Mouse (Mus musculus): ENCODE data around the gene Gm49776. TPM values are rescaled to one million over a fixed set of nuclear protein-coding genes. Genes with fewer than 3 reads are reported as not detected.

The Gm49776 gene
- not detected for polyA plus RNA-seq (2015; fragmentation: Illumina TruSeq; extraction: RNeasy Lipid Tissue Mini Kit (QIAGEN cat#74804); ENCODE audit: low read depth, low replicate concordance)

GRCm38 (mm10) chr16:18258221-18258620 is at the start of gene Gm49776:
Gene Gm49776 (minus strand): TSS chr16:18258321.

GRCm38 (mm10) chr16:18289067-18289588 is 31.0 kb upstream of the Gm49776 start, which contains the start of gene Dgcr8:
Gene Dgcr8 (minus strand): TSS chr16:18289246.

GRCm38 (mm10) chr16:18248433-18249363 is 9.4 kb downstream of the Gm49776 start, which contains the start of the genes Trmt2a and Ranbp1:
Gene Trmt2a (plus strand): TSS chr16:18248679.
Gene Ranbp1 (minus strand): TSS chr16:18248732.

GRCm38 (mm10) chr16:18234671-18235388 is 23.3 kb downstream of the Gm49776 start, which contains the start of gene Zdhhc8:
Gene Zdhhc8 (minus strand): TSS chr16:18235136.

GRCm38 (mm10) chr16:18217579-18217978 is 40.5 kb downstream of the Gm49776 start, which contains the start of gene Ccdc188:
Gene Ccdc188 (plus strand): TSS chr16:18217879.

Other genes with a start within 250 kb of the Gm49776 start
- 109 TPM for gene Dgcr6, start 205.5 kb downstream of the Gm49776 start, polyA plus RNA-seq (2015; fragmentation: Illumina TruSeq; extraction: RNeasy Lipid Tissue Mini Kit (QIAGEN cat#74804); ENCODE audit: low read depth, low replicate concordance)
- 34.4 TPM for gene Prodh, start 168.1 kb downstream of the Gm49776 start, polyA plus RNA-seq (2015; fragmentation: Illumina TruSeq; extraction: RNeasy Lipid Tissue Mini Kit (QIAGEN cat#74804); ENCODE audit: low read depth, low replicate concordance)
- 67.4 TPM for gene Rtn4r, start 130.7 kb downstream of the Gm49776 start, polyA plus RNA-seq (2015; fragmentation: Illumina TruSeq; extraction: RNeasy Lipid Tissue Mini Kit (QIAGEN cat#74804); ENCODE audit: low read depth, low replicate concordance)
- gene Ccdc188, start 40.4 kb downstream of the Gm49776 start, polyA plus RNA-seq (2015; fragmentation: Illumina TruSeq; extraction: RNeasy Lipid Tissue Mini Kit (QIAGEN cat#74804); ENCODE audit: low read depth, low replicate concordance), result not detected
- gene Zdhhc8, start 23.2 kb downstream of the Gm49776 start, polyA plus RNA-seq (2015; fragmentation: Illumina TruSeq; extraction: RNeasy Lipid Tissue Mini Kit (QIAGEN cat#74804); ENCODE audit: low read depth, low replicate concordance), result 67.7 TPM
- 66.7 TPM for gene Trmt2a, start 9.6 kb downstream of the Gm49776 start, polyA plus RNA-seq (2015; fragmentation: Illumina TruSeq; extraction: RNeasy Lipid Tissue Mini Kit (QIAGEN cat#74804); ENCODE audit: low read depth, low replicate concordance)
- gene Ranbp1, start 9.6 kb downstream of the Gm49776 start, polyA plus RNA-seq (2015; fragmentation: Illumina TruSeq; extraction: RNeasy Lipid Tissue Mini Kit (QIAGEN cat#74804); ENCODE audit: low read depth, low replicate concordance), result 105 TPM
- gene Dgcr8, start 30.9 kb upstream of the Gm49776 start, polyA plus RNA-seq (2015; fragmentation: Illumina TruSeq; extraction: RNeasy Lipid Tissue Mini Kit (QIAGEN cat#74804); ENCODE audit: low read depth, low replicate concordance), result 24.6 TPM
- 206 TPM for gene Tango2, start 89.8 kb upstream of the Gm49776 start, polyA plus RNA-seq (2015; fragmentation: Illumina TruSeq; extraction: RNeasy Lipid Tissue Mini Kit (QIAGEN cat#74804); ENCODE audit: low read depth, low replicate concordance)
- 24.8 TPM for gene Arvcf, start 89.9 kb upstream of the Gm49776 start, polyA plus RNA-seq (2015; fragmentation: Illumina TruSeq; extraction: RNeasy Lipid Tissue Mini Kit (QIAGEN cat#74804); ENCODE audit: low read depth, low replicate concordance)
- 25.3 TPM for gene Txnrd2, start 168.1 kb upstream of the Gm49776 start, polyA plus RNA-seq (2015; fragmentation: Illumina TruSeq; extraction: RNeasy Lipid Tissue Mini Kit (QIAGEN cat#74804); ENCODE audit: low read depth, low replicate concordance)
- gene Comt, start 168.5 kb upstream of the Gm49776 start, polyA plus RNA-seq (2015; fragmentation: Illumina TruSeq; extraction: RNeasy Lipid Tissue Mini Kit (QIAGEN cat#74804); ENCODE audit: low read depth, low replicate concordance), result 135 TPM
- gene Gnb1l, start 240.4 kb upstream of the Gm49776 start, polyA plus RNA-seq (2015; fragmentation: Illumina TruSeq; extraction: RNeasy Lipid Tissue Mini Kit (QIAGEN cat#74804); ENCODE audit: low read depth, low replicate concordance), result 3.7 TPM
- 2.8 TPM for gene Rtl10, start 240.6 kb upstream of the Gm49776 start, polyA plus RNA-seq (2015; fragmentation: Illumina TruSeq; extraction: RNeasy Lipid Tissue Mini Kit (QIAGEN cat#74804); ENCODE audit: low read depth, low replicate concordance)

All from brain, adult 10 weeks (tissue).